Mouse (Mus musculus) heart, postnatal 0 days (tissue): ENCODE results near the gene Camta1.

ENCODE experiments used
- CTCF ChIP-seq: IDR thresholded peaks from 2 replicates; pipeline ENCODE4 v1.5.1; 2016; ENCODE audit warnings: antibody characterized with exemption, control low read depth, low read depth
- EP300 ChIP-seq: IDR thresholded peaks from 2 replicates; pipeline ENCODE4 v1.6.1; 2016; ENCODE audit warnings: antibody characterized with exemption, low read depth

DNA sequence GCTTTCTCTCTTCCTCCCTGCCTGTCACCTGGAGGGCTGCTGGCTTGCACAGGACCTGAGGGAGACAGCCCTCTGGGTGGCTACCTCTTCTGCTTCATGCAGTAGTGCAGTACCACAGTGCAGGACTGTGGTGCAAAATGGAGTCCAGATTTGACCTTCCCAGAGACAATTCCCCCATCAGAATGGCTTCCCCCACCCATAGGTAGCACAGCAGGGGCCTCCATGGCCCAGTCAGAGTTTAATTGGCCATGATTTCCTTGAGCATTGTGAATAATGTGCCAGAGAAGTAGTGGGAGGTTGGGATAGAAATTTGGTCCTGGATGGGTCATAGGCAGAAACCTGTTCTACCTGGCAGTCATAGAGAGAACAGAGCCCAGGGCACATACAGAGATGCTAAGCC is 136.8 kb downstream of the Camta1 start:
- TF ChIP-seq CTCF (no peak), EP300 (no peak)
